Mouse (Mus musculus) CH12F3 (cell line): Measurements from ENCODE around the gene Crim1.
"Not testable (repeated sequence)": the region's sequence is repeated elsewhere in the genome, so short reads cannot be mapped to it uniquely, and the experiment has no call there.

Experiments used
- in situ Hi-C: fragments of 300-500 bp; cut with MboI; formaldehyde crosslinking; loops from 2 replicates; pipeline ENCODE4 v1.14.3; 2020; ENCODE audit warnings: low sequenced_read_pairs

Gene Crim1

GRCm38 (mm10) chr17:78248197-78248596 is 48.1 kb downstream of the Crim1 start:
- in situ Hi-C loops, result no loop called here

- in situ Hi-C loops, result no loop called here
Observed at GRCm38 (mm10) chr17:78248943-78249342, 48.9 kb downstream of the Crim1 start.

- in situ Hi-C loops, result no loop called here
Observed at GRCm38 (mm10) chr17:78250149-78250938, 50.3 kb downstream of the Crim1 start.

- in situ Hi-C loops, result not testable (repeated sequence)
Observed at GRCm38 (mm10) chr17:78253587-78253986, 53.5 kb downstream of the Crim1 start.

- in situ Hi-C loops, result no loop called here
Observed at GRCm38 (mm10) chr17:78254256-78254655, 54.2 kb downstream of the Crim1 start.

- in situ Hi-C loops, result no loop called here
Observed at GRCm38 (mm10) chr17:78255711-78256110, 55.7 kb downstream of the Crim1 start.

GRCm38 (mm10) chr17:78256534-78256933 is 56.5 kb downstream of the Crim1 start:
- in situ Hi-C loops, result no loop called here

GRCm38 (mm10) chr17:78261684-78262083 is 61.6 kb downstream of the Crim1 start:
- in situ Hi-C loops, result no loop called here

- in situ Hi-C loops, result no loop called here
Observed at GRCm38 (mm10) chr17:78264116-78264515, 64.1 kb downstream of the Crim1 start.

- in situ Hi-C loops, result no loop called here
Observed at GRCm38 (mm10) chr17:78265135-78265534, 65.1 kb downstream of the Crim1 start.

GRCm38 (mm10) chr17:78266271-78266670 is 66.2 kb downstream of the Crim1 start:
- in situ Hi-C loops, result no loop called here

- in situ Hi-C loops, result no loop called here
Observed at GRCm38 (mm10) chr17:78268591-78268990, 68.5 kb downstream of the Crim1 start.

- in situ Hi-C loops, result no loop called here
Observed at GRCm38 (mm10) chr17:78269311-78269710, 69.3 kb downstream of the Crim1 start.

- in situ Hi-C loops, result no loop called here
Observed at GRCm38 (mm10) chr17:78270019-78270418, 70.0 kb downstream of the Crim1 start.

- in situ Hi-C loops, result no loop called here
Observed at GRCm38 (mm10) chr17:78271731-78272130, 71.7 kb downstream of the Crim1 start.

- in situ Hi-C loops, result no loop called here
Observed at GRCm38 (mm10) chr17:78272142-78272541, 72.1 kb downstream of the Crim1 start.

- in situ Hi-C loops, result no loop called here
Observed at GRCm38 (mm10) chr17:78272713-78273483, 72.8 kb downstream of the Crim1 start.

- in situ Hi-C loops, result no loop called here
Observed at GRCm38 (mm10) chr17:78273875-78274274, 73.8 kb downstream of the Crim1 start.

GRCm38 (mm10) chr17:78274609-78275506 is 74.8 kb downstream of the Crim1 start:
- in situ Hi-C loops, result no loop called here

GRCm38 (mm10) chr17:78275507-78275813 is 75.4 kb downstream of the Crim1 start:
- in situ Hi-C loops, result no loop called here

- in situ Hi-C loops, result no loop called here
Observed at GRCm38 (mm10) chr17:78279191-78279590, 79.1 kb downstream of the Crim1 start.
